Mouse (Mus musculus) lung, embryonic 15.5 days (tissue): ENCODE data around the gene Esyt1. TPM values are rescaled to one million over a fixed set of nuclear protein-coding genes. Genes with fewer than 3 reads are reported as not detected.

Experiments
- microRNA-seq: library from miRNA; unstranded; fragments of <30 nt; microRNA quantifications from one replicate; pipeline ENCODE4, GENCODE M21; 2016
- polyA plus RNA-seq: library from polyadenylated mRNA; unstranded; fragments of >200 nt; fragmentation: Nextera tagmentation; extraction: Ambion mirVana; gene quantifications from 2 replicates; pipeline ENCODE4 v1.2.1, GENCODE M21; 2015

The Esyt1 gene
- polyA plus RNA-seq, 1 experiment from 2014 or later, result 31.5 TPM

Small RNAs within 50 kb of the gene (microRNA-seq; reads per million reads assigned to microRNA genes)
- not detected for gene Gm47275
- gene Mir6916, result not detected

Other genes starting within 250 kb of the Esyt1 start
- 0.15 and 0.17 TPM in 2 replicates for gene Il23a, start 227.1 kb downstream of the Esyt1 start, polyA plus RNA-seq
- gene Pan2, start 222.5 kb downstream of the Esyt1 start, polyA plus RNA-seq, result 34.1 and 34.5 TPM in 2 replicates
- 329 and 346 TPM in 2 replicates for gene Cnpy2, start 203.4 kb downstream of the Esyt1 start, polyA plus RNA-seq
- 183 and 185 TPM in 2 replicates for gene Cs, start 188.1 kb downstream of the Esyt1 start, polyA plus RNA-seq
- 12.5 and 12.6 TPM in 2 replicates for gene Coq10a, start 156.9 kb downstream of the Esyt1 start, polyA plus RNA-seq
- 13.0 and 14.9 TPM in 2 replicates for gene Ankrd52, start 148.8 kb downstream of the Esyt1 start, polyA plus RNA-seq
- gene Slc39a5, start 124.6 kb downstream of the Esyt1 start, polyA plus RNA-seq, result 0.31 and 0.99 TPM in 2 replicates
- gene Nabp2, start 114.4 kb downstream of the Esyt1 start, polyA plus RNA-seq, result 72.1 and 75.7 TPM in 2 replicates
- gene Rnf41, start 114.2 kb downstream of the Esyt1 start, polyA plus RNA-seq, result 39.8 and 42.1 TPM in 2 replicates
- gene Smarcc2, start 66.6 kb downstream of the Esyt1 start, polyA plus RNA-seq, result 70.2 and 74.7 TPM in 2 replicates
- 1,477 and 1,532 TPM in 2 replicates for gene Myl6, start 31.7 kb downstream of the Esyt1 start, polyA plus RNA-seq
- gene Myl6b, start 27.2 kb downstream of the Esyt1 start, polyA plus RNA-seq, result 2.9 and 4.3 TPM in 2 replicates
- gene Zc3h10, start 21.9 kb upstream of the Esyt1 start, polyA plus RNA-seq, result 14.6 and 14.9 TPM in 2 replicates
- gene Rpl41, start 23.4 kb upstream of the Esyt1 start, polyA plus RNA-seq, result 3,783 and 4,172 TPM in 2 replicates
- 194 and 200 TPM in 2 replicates for gene Pa2g4, start 40.1 kb upstream of the Esyt1 start, polyA plus RNA-seq
- gene Erbb3, start 63.8 kb upstream of the Esyt1 start, polyA plus RNA-seq, result 21.3 and 22.9 TPM in 2 replicates
- 711 and 777 TPM in 2 replicates for gene Rps26, start 100.9 kb upstream of the Esyt1 start, polyA plus RNA-seq
- 1.6 and 2.2 TPM in 2 replicates for gene Ikzf4, start 120.1 kb upstream of the Esyt1 start, polyA plus RNA-seq
- gene Suox, start 148.2 kb upstream of the Esyt1 start, polyA plus RNA-seq, result 12.3 and 13.8 TPM in 2 replicates
- gene Rab5b, start 170.4 kb upstream of the Esyt1 start, polyA plus RNA-seq, result 73.8 and 77.8 TPM in 2 replicates
- 1.2 and 1.3 TPM in 2 replicates for gene Pmel, start 178.3 kb upstream of the Esyt1 start, polyA plus RNA-seq
- gene Cdk2, start 179.2 kb upstream of the Esyt1 start, polyA plus RNA-seq, result 108 and 110 TPM in 2 replicates
- gene Dgka, start 219.0 kb upstream of the Esyt1 start, polyA plus RNA-seq, result 9.5 and 10.5 TPM in 2 replicates
- 37.9 and 39.8 TPM in 2 replicates for gene Pym1, start 222.0 kb upstream of the Esyt1 start, polyA plus RNA-seq